Mouse (Mus musculus): ENCODE measurements around the gene Tcea2.
A peak's percentile ranks its signal among the peaks of the same experiment; 100 is the strongest.

Tcea2 gene

GRCm38 (mm10) chr2:181674934-181675333, 5.2 kb upstream of the Tcea2 start:
- DNase-seq (ENCODE audit: low read depth, low spot score), result no peak

- DNase-seq (ENCODE audit: low read depth, low spot score), result peak; percentile 57
Observed at GRCm38 (mm10) chr2:181675454-181675853, 4.7 kb upstream of the Tcea2 start.

- no peak for DNase-seq (ENCODE audit: low read depth, low spot score)
Observed at GRCm38 (mm10) chr2:181676424-181676823, 3.7 kb upstream of the Tcea2 start.

GRCm38 (mm10) chr2:181677096-181677754, 2.9 kb upstream of the Tcea2 start:
- DNase-seq (ENCODE audit: low read depth, low spot score), result no peak

- DNase-seq (ENCODE audit: low read depth, low spot score), result no peak
Observed at GRCm38 (mm10) chr2:181677755-181678098, 2.4 kb upstream of the Tcea2 start.

- DNase-seq (ENCODE audit: low read depth, low spot score), result peak; percentile 87
Observed at GRCm38 (mm10) chr2:181678780-181679179, 1.3 kb upstream of the Tcea2 start.

GRCm38 (mm10) chr2:181680716-181681117, 607 bp downstream of the Tcea2 start:
- no peak for DNase-seq (ENCODE audit: low read depth, low spot score)

GRCm38 (mm10) chr2:181681978-181682377, 1.9 kb downstream of the Tcea2 start:
- DNase-seq (ENCODE audit: low read depth, low spot score), result no peak

GRCm38 (mm10) chr2:181683381-181683780, 3.3 kb downstream of the Tcea2 start:
- DNase-seq (ENCODE audit: low read depth, low spot score), result no peak

GRCm38 (mm10) chr2:181684713-181685112, 4.6 kb downstream of the Tcea2 start:
- DNase-seq (ENCODE audit: low read depth, low spot score), result no peak

- DNase-seq (ENCODE audit: low read depth, low spot score), result no peak
Observed at GRCm38 (mm10) chr2:181685686-181686085, 5.6 kb downstream of the Tcea2 start.

- DNase-seq (ENCODE audit: low read depth, low spot score), result no peak
Observed at GRCm38 (mm10) chr2:181687586-181687985, 7.5 kb downstream of the Tcea2 start.

- no peak for DNase-seq (ENCODE audit: low read depth, low spot score)
Observed at GRCm38 (mm10) chr2:181689466-181690160, 9.5 kb downstream of the Tcea2 start.

GRCm38 (mm10) chr2:181691083-181691482, 11.0 kb downstream of the Tcea2 start:
- DNase-seq (ENCODE audit: low read depth, low spot score), result no peak

GRCm38 (mm10) chr2:181691571-181691970, 11.5 kb downstream of the Tcea2 start:
- no peak for DNase-seq (ENCODE audit: low read depth, low spot score)

GRCm38 (mm10) chr2:181692304-181692703, 12.2 kb downstream of the Tcea2 start:
- no peak for DNase-seq (ENCODE audit: low read depth, low spot score)

GRCm38 (mm10) chr2:181693339-181694280, 13.5 kb downstream of the Tcea2 start, which contains the start of gene Rgs19:
Rgs19 (minus strand) TSS chr2:181693977.
- peak; percentile 75 for DNase-seq (ENCODE audit: low read depth, low spot score)

GRCm38 (mm10) chr2:181694581-181694980, 14.5 kb downstream of the Tcea2 start:
- DNase-seq (ENCODE audit: low read depth, low spot score), result no peak

GRCm38 (mm10) chr2:181695776-181696175, 15.7 kb downstream of the Tcea2 start:
- DNase-seq (ENCODE audit: low read depth, low spot score), result no peak

GRCm38 (mm10) chr2:181696801-181697420, 16.8 kb downstream of the Tcea2 start:
- no peak for DNase-seq (ENCODE audit: low read depth, low spot score)

- no peak for DNase-seq (ENCODE audit: low read depth, low spot score)
Observed at GRCm38 (mm10) chr2:181698241-181698640, 18.1 kb downstream of the Tcea2 start, which contains the start of gene Lkaaear1. Lkaaear1 (minus strand) TSS chr2:181698442.

- DNase-seq (ENCODE audit: low read depth, low spot score), result no peak
Observed at GRCm38 (mm10) chr2:181706668-181707067, 26.6 kb downstream of the Tcea2 start.

All from forelimb bud, embryonic 11.5 days (tissue).